Mouse (Mus musculus): Measurements from ENCODE around the gene Gm14151.
A peak's percentile ranks its signal among the peaks of the same experiment; 100 is the strongest.
"Not testable (repeated sequence)": the region's sequence is repeated elsewhere in the genome, so short reads cannot be mapped to it uniquely, and the experiment has no call there.

The Gm14151 gene

DNA sequence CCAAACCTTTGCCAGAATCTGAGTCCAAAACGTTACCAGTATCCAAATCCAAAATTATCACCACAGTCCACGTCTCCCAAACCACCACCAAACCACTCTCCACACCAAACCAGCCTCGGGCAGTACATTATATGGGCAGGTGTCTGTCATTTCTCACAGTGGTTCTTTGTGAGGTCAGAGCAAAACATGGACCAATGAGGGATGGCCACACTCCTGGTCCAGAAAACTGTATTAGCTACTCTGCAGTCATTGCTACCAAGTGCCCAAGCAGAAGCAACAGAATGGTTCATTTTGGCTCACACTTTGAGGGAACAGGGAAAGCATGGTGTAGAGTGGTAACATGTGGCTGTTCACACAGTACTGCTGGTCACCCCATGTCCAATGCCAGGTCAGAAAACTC lies at the start of gene Gm14151:
Gene Gm14151 (minus strand): TSS at position 101 of the 400 bp plus-strand sequence.
- not testable (repeated sequence) for DNase-seq

DNA sequence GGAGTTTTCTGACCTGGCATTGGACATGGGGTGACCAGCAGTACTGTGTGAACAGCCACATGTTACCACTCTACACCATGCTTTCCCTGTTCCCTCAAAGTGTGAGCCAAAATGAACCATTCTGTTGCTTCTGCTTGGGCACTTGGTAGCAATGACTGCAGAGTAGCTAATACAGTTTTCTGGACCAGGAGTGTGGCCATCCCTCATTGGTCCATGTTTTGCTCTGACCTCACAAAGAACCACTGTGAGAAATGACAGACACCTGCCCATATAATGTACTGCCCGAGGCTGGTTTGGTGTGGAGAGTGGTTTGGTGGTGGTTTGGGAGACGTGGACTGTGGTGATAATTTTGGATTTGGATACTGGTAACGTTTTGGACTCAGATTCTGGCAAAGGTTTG lies 5.8 kb upstream of the Gm14151 start, which contains the start of gene Gm14147:
Gene Gm14147 (plus strand): TSS at position 301 of the 400 bp plus-strand sequence.
- not testable (repeated sequence) for DNase-seq

DNA sequence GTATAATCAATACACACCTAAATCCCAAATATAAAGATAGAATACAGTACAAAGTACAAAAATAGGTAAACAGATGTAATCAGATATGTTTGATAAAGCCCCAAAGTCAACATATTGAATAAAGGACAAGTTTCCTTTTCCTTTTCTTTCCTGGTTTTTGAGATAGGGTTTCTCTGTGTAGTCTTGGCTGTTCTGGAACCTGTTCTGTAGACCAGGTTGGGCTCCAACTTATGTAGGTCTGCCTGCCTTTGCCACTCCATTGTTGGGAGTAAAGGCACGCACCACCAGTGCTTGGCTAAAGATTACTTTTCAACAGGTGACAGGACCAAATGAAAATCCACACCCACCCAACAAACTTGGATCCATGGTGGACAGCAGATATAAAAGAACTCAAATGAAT lies 35.5 kb downstream of the Gm14151 start:
- DNase-seq: no peak

DNA sequence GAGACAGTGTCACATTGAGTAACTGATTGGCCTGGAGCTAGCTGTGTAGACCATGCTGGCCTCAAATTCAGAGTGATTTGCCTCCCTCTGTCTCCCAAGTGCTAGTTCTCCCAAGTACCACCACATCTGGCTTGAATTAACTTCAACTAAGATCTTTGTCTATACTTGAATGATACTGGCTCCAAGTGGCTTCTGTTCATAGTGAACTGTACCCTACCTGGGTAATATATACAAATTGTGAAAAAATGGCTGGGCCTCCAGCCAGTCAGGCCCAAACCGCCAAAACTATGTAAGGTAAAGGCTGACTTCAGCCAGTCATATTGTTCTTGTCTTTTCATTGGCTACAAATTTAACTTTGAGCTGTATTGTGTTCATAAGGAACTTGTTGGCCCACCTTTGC lies 51.7 kb downstream of the Gm14151 start:
- no peak for DNase-seq

DNA sequence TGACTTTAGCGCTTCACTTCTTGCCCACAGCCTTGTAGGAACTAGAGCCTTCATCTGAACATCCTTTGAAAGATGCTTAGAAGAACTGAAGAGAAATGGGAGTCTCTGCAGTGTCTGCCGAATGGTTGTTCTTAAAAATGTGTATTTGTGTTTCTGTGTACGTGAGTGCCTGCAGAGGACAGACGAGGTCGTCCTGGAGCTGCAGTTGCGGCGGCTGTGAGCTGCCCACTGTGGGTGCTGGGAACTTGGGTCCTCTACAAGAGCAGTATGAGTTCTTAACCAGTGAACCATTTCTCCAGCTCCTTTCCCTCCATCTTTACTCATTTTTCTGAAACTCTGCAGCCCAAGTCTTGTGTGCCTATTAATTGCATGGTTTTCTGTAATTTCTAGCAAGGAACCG lies 52.4 kb downstream of the Gm14151 start:
- DNase-seq: no peak

DNA sequence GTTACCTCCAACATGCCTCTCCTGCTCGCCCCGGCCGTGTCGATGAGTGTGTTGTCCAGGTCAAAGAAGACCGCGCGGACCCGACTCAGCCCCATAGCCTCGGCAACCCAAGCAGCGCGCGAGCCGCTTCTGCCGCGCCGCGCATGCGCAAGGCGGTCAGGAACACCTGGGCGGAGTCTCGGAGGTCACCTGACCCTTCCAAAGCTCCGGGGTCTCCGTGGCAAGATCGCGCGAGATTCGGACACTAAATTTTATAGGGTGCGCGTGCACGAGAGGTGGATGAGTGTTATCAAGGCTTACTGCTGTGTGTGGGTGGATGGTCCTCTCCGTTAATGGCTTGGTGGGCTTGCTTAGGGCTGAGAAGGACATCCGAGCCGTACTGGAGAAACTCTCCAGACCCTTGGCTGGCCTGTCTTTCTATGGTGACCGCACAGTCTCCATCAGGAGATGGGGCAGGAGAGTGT lies 52.9 kb downstream of the Gm14151 start, which contains the start of the genes Ninl and Nanp:
Gene Ninl (minus strand): TSS at position 151 of the 464 bp plus-strand sequence.
Gene Nanp (minus strand): TSS at position 167 of the 464 bp plus-strand sequence.
- DNase-seq: peak; percentile 96

DNA sequence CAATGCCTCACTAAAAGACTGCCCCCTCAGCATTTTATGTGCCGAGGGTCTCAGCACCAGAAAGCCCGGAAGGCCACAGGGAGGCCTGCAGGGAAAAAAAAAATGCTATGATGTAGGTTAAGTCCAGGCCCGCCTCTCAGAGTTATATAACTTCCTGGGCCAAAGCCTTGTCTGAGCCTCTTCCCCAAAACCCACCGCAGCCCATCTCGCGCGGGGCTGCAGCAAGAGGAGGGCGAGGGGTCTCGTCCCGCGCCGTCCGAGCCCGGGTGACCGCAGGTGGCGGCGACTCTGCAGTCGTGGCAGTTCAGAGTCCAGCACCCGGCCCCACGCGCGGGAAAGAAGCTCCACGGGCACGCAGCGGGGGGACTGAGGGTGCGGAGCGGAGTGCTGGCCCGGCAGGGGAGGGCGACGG lies 53.3 kb downstream of the Gm14151 start:
- DNase-seq: no peak

DNA sequence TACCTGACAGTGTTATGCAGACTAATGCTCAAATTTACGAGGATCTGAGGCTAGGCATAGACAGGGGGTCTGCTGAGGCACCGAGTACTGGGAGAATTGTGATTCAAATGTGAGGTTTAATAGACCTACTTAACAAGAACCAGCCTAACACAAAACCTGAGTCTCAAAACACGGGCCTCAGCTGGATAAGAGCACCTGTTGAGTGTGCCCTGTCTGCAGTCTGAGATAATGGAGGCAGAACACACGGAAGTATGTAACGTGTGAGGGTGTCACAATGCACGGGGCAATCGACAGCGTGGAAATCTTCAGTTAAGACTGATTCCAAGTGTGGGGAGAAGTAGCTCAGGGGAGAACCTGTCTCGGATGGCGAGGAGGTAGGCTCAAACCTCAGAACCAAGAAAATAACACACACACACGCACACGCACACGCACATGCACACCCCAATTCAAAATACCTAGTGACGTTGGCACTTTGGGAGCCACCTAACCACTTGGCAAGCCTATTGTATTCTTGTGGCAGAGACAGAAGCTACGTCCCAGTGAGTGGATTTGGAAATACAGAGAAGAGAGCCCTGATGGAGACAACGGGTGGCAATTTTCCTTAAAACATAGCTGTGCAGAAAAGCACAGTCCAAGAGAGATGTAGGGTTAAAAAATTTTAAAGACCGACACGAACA lies 54.1 kb downstream of the Gm14151 start:
- no peak for DNase-seq

DNA sequence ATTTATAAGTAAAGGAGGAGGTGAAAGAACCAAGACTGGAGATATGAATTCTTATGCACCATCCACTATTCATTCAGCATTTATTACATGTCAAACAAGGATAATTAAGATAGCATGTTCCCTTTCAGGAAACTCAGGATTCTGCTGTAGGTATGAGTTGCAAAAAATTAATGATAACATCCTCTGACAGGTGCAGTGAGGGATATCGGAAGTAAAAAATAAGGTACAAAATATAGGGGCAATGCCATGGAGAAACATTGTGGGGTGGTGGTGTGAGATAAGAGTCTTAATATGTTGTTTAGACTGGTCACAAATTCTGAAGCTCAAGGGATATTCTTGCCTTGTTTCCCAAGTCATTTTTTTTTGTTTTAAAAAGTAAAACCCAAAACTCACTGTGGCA lies 54.9 kb downstream of the Gm14151 start:
- DNase-seq: no peak

Measured in lung, postnatal 4 days (tissue).